Mouse (Mus musculus) megakaryocyte, embryonic 14.5 days (primary cell): ENCODE measurements around the gene G6pc. TPM values are rescaled to one million over a fixed set of nuclear protein-coding genes. Genes with fewer than 3 reads are reported as not detected.

Source experiments
- H3K27me3 ChIP-seq: replicated peaks from 2 replicates; pipeline ENCODE3; 2012; ENCODE audit warnings: inconsistent platforms
- H3K36me3 ChIP-seq: replicated peaks from 2 replicates; pipeline ENCODE3; 2012; ENCODE audit warnings: low read length, inconsistent platforms, mixed read lengths
- H3K4me1 ChIP-seq: 2 replicates; pipeline ENCODE4 v1.6.1; 2012; ENCODE audit warnings: inconsistent platforms
- H3K4me3 ChIP-seq: replicated peaks from 2 replicates; pipeline ENCODE3; 2012; ENCODE audit warnings: moderate library complexity, mild to moderate bottlenecking, inconsistent platforms
- H3K9me3 ChIP-seq: 2 replicates; pipeline ENCODE4 v1.6.1; 2012; ENCODE audit warnings: inconsistent platforms
- FLI1 ChIP-seq: IDR thresholded peaks from 2 replicates; pipeline ENCODE4 v1.6.1; 2012; ENCODE audit warnings: low read length, inconsistent platforms, mixed read lengths
- GATA1 ChIP-seq: IDR thresholded peaks from 3 replicates; pipeline ENCODE4 v1.6.1; 2012; ENCODE audit warnings: mixed read lengths, low read length, inconsistent platforms, borderline replicate concordance
- polyA plus RNA-seq: library from polyadenylated mRNA; stranded (reverse); fragments of >175 nt; gene quantifications from 2 replicates; pipeline ENCODE4 v1.2.3, GENCODE M21; 2012; ENCODE audit warnings: low replicate concordance; ENCODE audit not compliant: insufficient read depth

Gene G6pc
- polyA plus RNA-seq, 1 experiment: not detected

GRCm38 (mm10) chr11:101334516-101334915 is 32.8 kb upstream of the G6pc start:
- no peak for TF ChIP-seq FLI1
- no peak for TF ChIP-seq GATA1
- H3K4me3 ChIP-seq: no peak overlapping the region

GRCm38 (mm10) chr11:101335685-101336084 is 31.7 kb upstream of the G6pc start:
- peaks cover 16% of the 10 kb centered on the region for H3K27me3 ChIP-seq
- TF ChIP-seq GATA1 (no peak), FLI1 (no peak)
- H3K36me3 ChIP-seq: no peaks in the 10 kb centered on the region
- no peak overlapping the region for H3K4me3 ChIP-seq
- peaks cover 36% of the 10 kb centered on the region for H3K4me1 ChIP-seq
- H3K9me3 ChIP-seq: no peaks in the 10 kb centered on the region

More at GRCm38 (mm10) chr11:101334516-101334915, 32.8 kb upstream of the G6pc start:
- Histone ChIP-seq H3K9me3 (no peaks in the 10 kb centered on the region), H3K27me3 (peaks cover 16% of the 10 kb centered on the region), H3K4me1 (peaks cover 36% of the 10 kb centered on the region), H3K36me3 (no peaks in the 10 kb centered on the region)

DNA sequence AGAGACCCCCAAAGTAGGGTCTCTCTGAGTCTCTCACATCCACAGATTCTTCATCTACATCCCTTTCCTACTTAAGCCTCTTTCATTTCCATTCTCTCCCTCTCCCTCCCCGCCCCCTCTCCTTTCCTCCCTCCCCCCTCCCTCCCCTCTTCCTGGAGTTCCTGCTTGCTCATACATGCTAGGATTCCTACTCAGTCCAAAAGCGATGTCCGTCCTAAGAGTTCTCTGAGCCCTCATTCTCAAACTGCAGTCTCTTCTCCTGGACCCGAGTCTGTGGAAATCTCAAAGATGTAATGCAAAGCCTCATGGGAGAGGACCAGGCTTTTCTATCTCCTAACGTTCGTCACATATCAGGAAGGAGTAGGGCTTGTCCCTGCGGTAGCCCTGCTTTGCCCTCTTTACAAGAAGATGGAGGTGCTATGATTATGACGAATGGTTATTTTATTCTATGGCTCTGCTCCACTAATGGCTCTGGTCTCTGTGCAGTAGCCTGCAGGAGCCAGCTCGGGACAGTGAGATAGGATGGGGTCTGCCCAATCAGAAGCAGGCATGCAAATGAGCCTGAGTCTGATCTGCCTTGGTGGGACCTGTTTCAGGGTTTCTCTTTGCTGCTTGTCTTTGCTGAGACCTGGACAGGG is 29.1 kb upstream of the G6pc start:
- Histone ChIP-seq H3K36me3 (no peaks in the 10 kb centered on the region), H3K27me3 (peaks cover 17% of the 10 kb centered on the region), H3K4me3 (peak overlapping the region; percentile 83), H3K9me3 (no peaks in the 10 kb centered on the region), H3K4me1 (peaks cover 36% of the 10 kb centered on the region)
- TF ChIP-seq GATA1 (no peak), FLI1 (no peak)

DNA sequence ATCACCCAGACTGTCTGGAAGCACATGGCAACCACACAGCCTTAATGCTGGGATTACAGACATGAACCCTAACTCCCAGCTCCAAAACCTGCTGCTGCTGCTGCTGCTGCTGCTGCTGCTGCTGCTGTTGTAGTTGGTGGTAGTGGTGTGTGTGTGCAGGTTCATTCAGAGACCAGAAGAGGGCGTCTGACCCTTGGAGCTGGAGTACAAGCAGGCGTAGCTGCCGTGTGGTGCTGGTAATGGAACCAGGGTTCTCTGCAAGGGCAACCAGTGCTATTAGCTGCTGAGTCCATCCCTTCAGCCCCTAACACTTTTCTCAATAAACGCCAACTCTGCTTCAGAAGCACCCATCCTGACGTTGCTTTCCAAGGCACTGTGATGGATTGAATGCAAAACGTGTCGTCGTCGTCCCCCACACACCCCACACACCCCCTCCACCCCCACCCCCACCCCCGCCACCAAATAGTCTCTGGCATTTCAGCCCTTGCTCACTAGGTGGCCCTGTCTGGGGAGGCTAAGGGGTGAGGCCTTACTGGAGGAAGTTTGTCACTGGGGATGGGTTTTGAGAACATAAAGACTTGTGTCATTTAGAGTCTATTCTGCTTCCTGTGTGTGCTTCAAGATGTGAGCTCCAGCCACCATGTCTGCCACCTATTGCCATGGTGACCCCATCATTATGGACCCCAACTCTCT is 20.1 kb upstream of the G6pc start:
- Histone ChIP-seq H3K4me1 (peaks cover 8% of the 10 kb centered on the region), H3K9me3 (peaks cover 8% of the 10 kb centered on the region), H3K27me3 (peaks cover 30% of the 10 kb centered on the region), H3K4me3 (no peak overlapping the region), H3K36me3 (no peaks in the 10 kb centered on the region)
- TF ChIP-seq FLI1 (no peak), GATA1 (no peak)

GRCm38 (mm10) chr11:101348774-101349173 is 18.6 kb upstream of the G6pc start:
- Histone ChIP-seq H3K36me3 (no peaks in the 10 kb centered on the region), H3K4me1 (peaks cover 2% of the 10 kb centered on the region), H3K4me3 (no peak overlapping the region), H3K27me3 (peaks cover 29% of the 10 kb centered on the region), H3K9me3 (peaks cover 8% of the 10 kb centered on the region)
- TF ChIP-seq FLI1: no peak

DNA sequence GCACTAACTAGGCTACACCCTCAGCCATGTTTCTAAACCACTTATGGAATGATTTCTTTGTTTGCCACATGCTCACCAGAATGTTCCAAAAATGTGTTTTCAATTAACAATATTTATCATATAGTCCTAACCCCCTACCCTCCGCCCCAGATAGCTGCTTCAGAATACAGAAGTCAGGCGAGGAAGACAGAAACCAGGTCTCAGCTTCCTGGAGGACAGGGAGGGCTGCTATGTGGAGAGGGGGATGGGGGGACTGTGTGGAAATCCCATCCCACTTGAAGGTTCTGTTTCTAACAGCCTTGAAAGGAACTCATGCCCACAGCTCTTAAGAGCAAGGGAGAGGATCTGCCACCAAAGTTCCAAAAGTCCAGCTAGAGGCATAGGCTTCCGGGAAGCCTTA is 18.1 kb upstream of the G6pc start:
- Histone ChIP-seq H3K27me3 (peaks cover 34% of the 10 kb centered on the region), H3K36me3 (no peaks in the 10 kb centered on the region)
- TF ChIP-seq GATA1: no peak
- no peak for TF ChIP-seq FLI1

DNA sequence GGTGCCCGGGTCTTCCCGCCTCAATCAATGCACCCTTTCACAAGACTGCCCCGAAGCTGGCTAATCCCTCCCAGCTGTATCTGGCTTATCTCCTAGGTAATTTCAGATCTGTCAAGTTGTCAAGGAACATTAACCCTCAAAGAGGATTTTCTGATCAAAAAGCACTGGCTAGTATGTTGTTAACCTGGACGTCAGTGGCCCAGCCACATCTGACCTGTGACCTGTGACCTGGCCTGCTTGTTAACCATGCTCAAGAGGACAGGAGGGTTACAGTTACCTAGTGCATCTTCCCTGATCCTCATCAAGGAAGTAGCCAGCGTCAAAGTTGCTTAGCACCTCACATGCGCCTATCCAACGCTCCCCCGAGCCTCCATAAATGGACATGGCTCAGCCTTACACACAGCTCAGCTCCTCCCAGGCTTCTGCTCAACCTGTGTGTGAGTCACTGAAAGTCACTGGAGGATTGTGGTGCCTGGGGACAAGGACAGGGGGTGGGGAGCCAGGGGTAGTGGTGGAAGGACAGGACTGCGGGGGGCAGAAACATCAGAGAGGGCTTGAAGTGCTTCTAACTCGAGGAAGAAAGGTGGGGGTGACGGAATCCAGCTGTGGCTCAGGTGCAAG is 16.2 kb upstream of the G6pc start:
- H3K4me3 ChIP-seq: no peak overlapping the region
- H3K9me3 ChIP-seq: peaks cover 8% of the 10 kb centered on the region
- no peaks in the 10 kb centered on the region for H3K36me3 ChIP-seq
- H3K27me3 ChIP-seq: peaks cover 38% of the 10 kb centered on the region
- no peak for TF ChIP-seq FLI1
- no peak for TF ChIP-seq GATA1
- no peaks in the 10 kb centered on the region for H3K4me1 ChIP-seq

More for the DNA sequence above, 18.1 kb upstream of the G6pc start:
- Histone ChIP-seq H3K4me1 (no peaks in the 10 kb centered on the region), H3K4me3 (no peak overlapping the region), H3K9me3 (peaks cover 8% of the 10 kb centered on the region)

DNA sequence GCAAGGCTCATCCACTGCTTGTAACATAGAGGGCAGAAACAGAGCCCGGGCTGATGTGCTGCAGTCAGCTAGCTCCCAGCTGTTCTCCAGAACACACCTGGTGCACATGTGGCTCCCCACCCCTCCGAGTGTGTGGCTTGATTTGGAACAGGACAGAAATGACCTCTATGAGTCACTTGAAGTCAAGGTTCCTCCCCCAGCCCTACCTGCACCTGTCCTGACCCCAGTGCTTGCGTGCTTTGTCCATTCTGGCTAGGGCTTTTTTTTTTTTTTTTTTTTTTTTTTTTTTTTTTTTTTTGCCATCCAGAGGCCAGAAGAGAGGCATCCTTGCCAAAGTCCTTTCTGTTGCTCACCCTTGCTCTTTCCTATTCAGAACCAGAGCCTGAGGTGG is 15.6 kb upstream of the G6pc start:
- Histone ChIP-seq H3K9me3 (peaks cover 8% of the 10 kb centered on the region), H3K27me3 (peaks cover 38% of the 10 kb centered on the region), H3K36me3 (no peaks in the 10 kb centered on the region), H3K4me3 (no peak overlapping the region), H3K4me1 (no peaks in the 10 kb centered on the region)
- TF ChIP-seq FLI1 (no peak), GATA1 (no peak)

GRCm38 (mm10) chr11:101353436-101353835 is 13.9 kb upstream of the G6pc start:
- peaks cover 8% of the 10 kb centered on the region for H3K9me3 ChIP-seq
- TF ChIP-seq FLI1: no peak
- no peak for TF ChIP-seq GATA1
- H3K4me1 ChIP-seq: peaks cover 13% of the 10 kb centered on the region
- H3K27me3 ChIP-seq: peaks cover 39% of the 10 kb centered on the region
- H3K4me3 ChIP-seq: no peak overlapping the region
- no peaks in the 10 kb centered on the region for H3K36me3 ChIP-seq

DNA sequence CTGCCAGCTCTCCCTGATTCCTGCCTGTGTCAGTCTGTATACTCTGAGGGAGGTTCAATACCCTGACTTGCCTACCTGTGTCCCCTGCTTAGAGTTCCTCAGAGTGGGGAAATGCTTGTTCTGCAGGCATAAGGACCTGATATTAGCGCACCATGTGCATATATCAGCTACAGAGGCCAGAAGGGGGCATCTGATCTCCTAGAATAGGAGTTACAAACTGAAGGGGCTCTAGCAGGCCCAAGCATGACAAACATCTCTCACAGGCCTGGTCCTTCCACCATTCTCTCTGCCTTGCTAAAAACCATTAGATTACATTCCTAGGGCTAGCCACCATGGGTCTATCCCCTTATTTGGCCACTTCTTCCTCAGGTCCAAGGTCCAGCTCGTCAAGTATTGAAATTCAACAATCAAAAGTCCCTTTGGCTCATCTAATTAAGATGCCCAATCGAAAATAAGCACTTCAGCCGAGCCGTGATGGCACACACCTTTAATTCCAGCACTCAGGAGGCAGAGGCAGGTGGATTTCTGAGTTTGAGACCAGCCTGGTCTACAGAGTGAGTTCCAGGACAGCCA is 12.8 kb upstream of the G6pc start:
- peaks cover 32% of the 10 kb centered on the region for H3K27me3 ChIP-seq
- no peak overlapping the region for H3K4me3 ChIP-seq
- H3K9me3 ChIP-seq: peaks cover 8% of the 10 kb centered on the region
- H3K4me1 ChIP-seq: peaks cover 19% of the 10 kb centered on the region
- TF ChIP-seq FLI1 (no peak), GATA1 (no peak)
- H3K36me3 ChIP-seq: no peaks in the 10 kb centered on the region
